Mouse (Mus musculus): Measurements from ENCODE around the gene Spdya.

DNA sequence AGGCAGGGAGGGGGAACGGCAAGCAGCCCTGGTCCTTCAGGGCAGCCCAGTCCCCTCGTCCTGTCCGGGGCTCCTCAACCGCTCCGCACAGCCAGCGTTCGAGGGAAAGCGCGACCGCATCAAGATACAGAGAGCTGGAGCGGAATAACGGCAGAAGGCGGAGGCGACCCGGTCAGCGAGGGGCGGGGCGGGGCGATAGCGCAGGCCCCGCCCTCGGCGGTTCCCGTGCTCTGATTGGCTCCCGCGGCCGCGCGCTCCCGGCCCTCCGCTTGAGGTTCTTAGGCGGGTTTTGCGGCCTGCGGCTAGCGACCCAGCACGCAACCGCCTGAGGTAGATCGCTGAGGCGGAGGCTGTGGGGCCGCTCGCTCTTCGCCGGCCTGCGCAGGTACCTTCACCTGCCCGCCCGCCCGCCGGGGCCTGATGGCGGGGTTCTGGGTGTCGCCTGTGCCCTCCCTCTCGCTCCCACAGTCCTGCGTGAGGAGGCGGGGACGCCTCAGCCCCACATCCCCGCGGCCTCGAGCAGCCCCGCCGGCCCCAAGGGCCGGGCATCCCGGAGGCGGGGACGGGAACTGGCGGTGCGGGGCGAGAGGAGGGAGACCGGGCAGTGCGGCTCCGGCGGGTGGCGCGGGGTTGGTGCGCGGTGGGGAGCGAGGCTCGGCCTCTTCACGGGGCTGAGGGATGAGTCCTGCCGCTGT, at the start of gene Spdya:
- TF ChIP-seq CTCF (IDR thresholded peaks at IDR 0.05; ENCODE audit: extremely low read depth, insufficient read length, insufficient replicate concordance, low read depth, low read length): no peak
- TF ChIP-seq POLR2A (IDR thresholded peaks at IDR 0.05; ENCODE audit: low read depth, low read length): no peak; the same call in 1 of the 2 replicates
